Mouse (Mus musculus) cortical plate, adult 2 months (tissue): ENCODE results near the gene Gm42742.

Experiments used
- CTCF ChIP-seq: fragments of 200-500 bp; IDR thresholded peaks from 2 replicates; pipeline ENCODE4 v1.5.1; 2011; ENCODE audit warnings: mild to moderate bottlenecking, control low read depth, low read length; ENCODE audit not compliant: insufficient read depth; ENCODE audit errors: extremely low read depth
- POLR2A ChIP-seq: fragments of 200-500 bp; IDR thresholded peaks from 2 replicates; pipeline ENCODE4 v1.6.1; 2011; ENCODE audit warnings: mild to moderate bottlenecking, low read length, control low read depth; ENCODE audit not compliant: insufficient read depth; ENCODE audit errors: extremely low read depth

DNA sequence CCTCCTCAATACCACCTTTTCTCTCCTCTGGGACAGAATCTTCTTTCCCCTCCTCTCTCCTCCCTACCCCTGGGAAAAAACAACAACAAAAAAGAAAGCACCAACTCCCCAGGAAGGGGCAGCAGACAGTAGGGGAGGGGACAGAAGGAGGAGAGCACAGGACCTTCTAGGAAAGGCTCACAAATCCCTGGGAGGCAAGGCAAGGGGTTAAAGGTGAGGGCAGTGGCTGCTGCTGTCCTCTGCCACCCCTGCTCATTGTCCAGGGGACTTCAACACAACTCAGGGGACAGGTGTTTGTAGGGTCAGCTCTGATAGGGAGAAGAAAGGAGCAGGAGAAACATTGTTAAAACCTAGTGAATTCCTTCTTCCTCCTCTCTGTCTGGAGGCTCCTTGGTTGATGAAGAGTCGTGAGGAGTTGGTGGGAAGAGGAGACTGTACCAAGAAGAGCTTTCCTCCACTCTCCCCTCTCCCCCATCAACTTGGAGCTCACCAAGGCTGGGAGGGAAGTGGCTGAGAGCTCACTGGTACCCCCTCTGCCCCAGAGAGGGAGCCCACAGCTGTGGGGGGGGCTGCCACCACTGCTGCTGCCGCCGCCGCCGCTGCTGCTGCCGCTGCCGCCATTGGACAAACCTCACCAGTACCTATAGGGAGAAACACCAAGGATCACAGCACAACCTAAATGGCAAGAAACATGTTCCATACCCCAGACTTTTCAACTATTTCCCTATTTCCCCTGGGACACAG, 1.8 kb upstream of the Gm42742 start:
- TF ChIP-seq POLR2A (no peak), CTCF (no peak)
